Mouse (Mus musculus) heart, adult 2 months (tissue): ENCODE measurements around the gene Ranbp1.
"Not testable (repeated sequence)": the region's sequence is repeated elsewhere in the genome, so short reads cannot be mapped to it uniquely, and the experiment has no call there.

Source experiments
- EP300 ChIP-seq: fragments of 200-500 bp; IDR thresholded peaks from 2 replicates; pipeline ENCODE4 v1.6.1; 2011; ENCODE audit warnings: low read depth, low read length, control low read depth; ENCODE audit not compliant: insufficient read depth
- POLR2A ChIP-seq: fragments of 200-500 bp; IDR thresholded peaks from 2 replicates; pipeline ENCODE4 v1.6.1; 2011; ENCODE audit warnings: mild to moderate bottlenecking, low read depth, low read length, control low read depth; ENCODE audit not compliant: insufficient read depth

GRCm38 (mm10) chr16:18289614-18290013 is 41.1 kb upstream of the Ranbp1 start:
- TF ChIP-seq EP300, POLR2A: not testable (repeated sequence)
